Mouse (Mus musculus): ENCODE measurements around the gene Sox15. TPM values are rescaled to one million over a fixed set of nuclear protein-coding genes. Genes with fewer than 3 reads are reported as not detected.
"Not testable (repeated sequence)": the region's sequence is repeated elsewhere in the genome, so short reads cannot be mapped to it uniquely, and the experiment has no call there.

Gene Sox15
- polyA plus RNA-seq, 1 experiment from 2014 or later: 7.9 TPM

GRCm38 (mm10) chr11:69614257-69614588, 40.9 kb upstream of the Sox15 start:
- H3K4me3 ChIP-seq (replicated peaks; ENCODE audit: low read length); H3K36me3 ChIP-seq (ENCODE audit: control insufficient read depth, insufficient read depth, low read length); H3K9ac ChIP-seq (ENCODE audit: low read length); H3K27ac ChIP-seq (ENCODE audit: low read length); ATAC-seq (ENCODE audit: insufficient read depth, low FRiP score); H3K9me3 ChIP-seq (replicated peaks; ENCODE audit: control insufficient read depth, low read length); H3K27me3 ChIP-seq (ENCODE audit: control insufficient read depth, insufficient read depth, low read length); H3K4me1 ChIP-seq (ENCODE audit: control insufficient read depth, insufficient read depth, low read length): not testable (repeated sequence)
- 42% methylated on average over 11 of the region's 11 CpGs for WGBS
- H3K4me2 ChIP-seq (ENCODE audit: low read depth, low read length): peak overlapping the region; percentile 50

DNA sequence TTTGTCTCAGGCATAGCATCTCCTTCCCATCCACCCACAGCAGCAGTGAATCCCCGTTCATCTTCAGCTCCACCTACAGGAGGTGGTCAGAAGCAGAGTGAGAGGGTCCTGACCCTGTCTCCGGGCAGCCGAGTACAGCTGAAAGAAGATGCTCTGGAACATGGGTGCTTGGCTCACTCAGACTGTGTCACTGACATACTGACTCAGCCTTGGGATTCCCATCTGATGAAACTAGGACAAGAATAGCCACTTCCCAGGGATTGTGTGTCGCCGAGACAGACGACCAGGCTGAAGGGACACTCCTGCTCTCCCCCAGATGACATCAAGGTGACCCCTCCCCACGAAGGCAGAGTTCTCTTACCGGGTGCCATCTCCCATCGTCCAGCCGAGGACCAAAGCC, 38.3 kb upstream of the Sox15 start:
- H3K27me3 ChIP-seq (ENCODE audit: control insufficient read depth, insufficient read depth, low read length): no peaks in the 10 kb centered on the region
- H3K4me1 ChIP-seq (ENCODE audit: control insufficient read depth, insufficient read depth, low read length): peaks cover 7% of the 10 kb centered on the region
- no peaks in the 10 kb centered on the region for H3K9me3 ChIP-seq (replicated peaks; ENCODE audit: control insufficient read depth, low read length)
- no peak for ATAC-seq (ENCODE audit: insufficient read depth, low FRiP score)
- H3K4me3 ChIP-seq (replicated peaks; ENCODE audit: low read length): no peak overlapping the region
- H3K9ac ChIP-seq (ENCODE audit: low read length): no peak overlapping the region
- WGBS: 43% methylated on average over 10 of the region's 10 CpGs
- no peak overlapping the region for H3K4me2 ChIP-seq (ENCODE audit: low read depth, low read length)
- H3K36me3 ChIP-seq (ENCODE audit: control insufficient read depth, insufficient read depth, low read length): no peaks in the 10 kb centered on the region
- no peak overlapping the region for H3K27ac ChIP-seq (ENCODE audit: low read length)

DNA sequence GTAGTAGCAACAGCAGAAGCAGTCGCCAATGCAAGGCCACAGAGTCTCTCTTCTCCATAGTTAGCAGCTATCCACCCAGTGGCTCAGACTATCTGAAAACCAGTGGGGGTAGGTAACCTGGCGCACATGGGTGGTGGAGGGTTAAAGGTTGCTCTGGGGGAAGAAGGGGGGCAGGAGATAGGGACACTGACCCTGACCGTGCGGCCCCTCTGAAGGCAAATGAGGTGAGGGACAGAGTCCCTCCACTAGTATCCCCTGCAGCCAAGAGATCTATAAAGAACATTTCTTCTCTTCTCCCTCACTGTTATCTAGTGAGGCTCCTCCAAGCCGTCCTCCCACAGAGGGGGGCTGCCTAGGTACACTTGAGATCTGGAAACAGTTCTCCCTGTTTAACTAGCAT, 37.3 kb upstream of the Sox15 start, which contains the start of gene Shbg:
Shbg (minus strand) TSS at position 101 of the 400 bp plus-strand sequence.
- no peaks in the 10 kb centered on the region for H3K27me3 ChIP-seq (ENCODE audit: control insufficient read depth, insufficient read depth, low read length)
- no peak for ATAC-seq (ENCODE audit: insufficient read depth, low FRiP score)
- H3K4me3 ChIP-seq (replicated peaks; ENCODE audit: low read length): no peak within 1 kb of the TSS
- H3K4me1 ChIP-seq (ENCODE audit: control insufficient read depth, insufficient read depth, low read length): peaks cover 7% of the 10 kb centered on the region
- H3K4me2 ChIP-seq (ENCODE audit: low read depth, low read length): no peak within 1 kb of the TSS
- no peak within 1 kb of the TSS for H3K9ac ChIP-seq (ENCODE audit: low read length)
- no peak within 1 kb of the TSS for H3K27ac ChIP-seq (ENCODE audit: low read length)
- no peaks in the 10 kb centered on the region for H3K9me3 ChIP-seq (replicated peaks; ENCODE audit: control insufficient read depth, low read length)
- no peaks in the 10 kb centered on the region for H3K36me3 ChIP-seq (ENCODE audit: control insufficient read depth, insufficient read depth, low read length)
- 61% methylated on average over 5 of the region's 5 CpGs for WGBS

- H3K4me3 ChIP-seq (replicated peaks; ENCODE audit: low read length): no peak overlapping the region
- no peak for ATAC-seq (ENCODE audit: insufficient read depth, low FRiP score)
- no peak overlapping the region for H3K9ac ChIP-seq (ENCODE audit: low read length)
- H3K4me2 ChIP-seq (ENCODE audit: low read depth, low read length): no peak overlapping the region
- H3K27ac ChIP-seq (ENCODE audit: low read length): no peak overlapping the region
- 75% methylated on average over 7 of the region's 7 CpGs for WGBS
- H3K4me1 ChIP-seq (ENCODE audit: control insufficient read depth, insufficient read depth, low read length): peaks cover 3% of the 10 kb centered on the region; the same call in 1 of the 2 replicates
- no peaks in the 10 kb centered on the region for H3K36me3 ChIP-seq (ENCODE audit: control insufficient read depth, insufficient read depth, low read length)
- H3K27me3 ChIP-seq (ENCODE audit: control insufficient read depth, insufficient read depth, low read length): no peaks in the 10 kb centered on the region
- no peaks in the 10 kb centered on the region for H3K9me3 ChIP-seq (replicated peaks; ENCODE audit: control insufficient read depth, low read length)
Observed at GRCm38 (mm10) chr11:69620394-69621081, 34.6 kb upstream of the Sox15 start.

DNA sequence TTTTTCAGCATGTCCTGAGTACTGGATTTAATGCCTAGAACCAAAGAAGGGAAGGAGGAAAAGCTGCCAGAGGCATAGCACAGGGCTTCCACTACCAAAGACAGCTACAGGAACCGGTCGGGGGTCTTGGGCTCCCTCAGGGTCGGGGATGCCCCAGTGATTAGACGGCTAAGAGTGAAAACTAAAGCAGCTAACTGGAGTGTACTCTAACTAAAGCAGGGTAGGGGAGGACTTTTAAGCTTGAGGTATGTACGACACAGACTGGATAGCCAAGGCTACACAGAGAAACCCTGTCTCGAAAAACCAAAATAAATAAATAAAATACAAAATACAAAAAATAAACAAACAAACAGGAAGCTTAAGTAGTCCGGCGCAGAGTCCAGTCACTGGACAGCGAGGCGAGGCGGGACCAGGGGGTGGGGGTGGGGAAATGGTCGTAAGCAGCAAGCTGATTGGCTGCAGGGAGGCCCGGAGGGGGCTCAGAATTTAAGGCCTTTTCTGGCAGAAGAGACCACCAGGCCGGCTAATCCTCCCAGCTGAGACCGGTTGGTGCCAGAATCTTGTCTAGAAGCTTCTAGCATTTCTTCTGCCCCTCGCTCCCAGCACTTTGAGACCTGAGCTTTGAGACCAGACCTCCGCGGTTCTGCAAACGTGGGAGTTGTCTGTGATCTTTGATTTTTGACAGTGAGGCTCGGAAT, 33.4 kb upstream of the Sox15 start, which contains the start of gene Sat2:
Sat2 (plus strand) TSS at position 454 of the 698 bp plus-strand sequence.
- Histone ChIP-seq H3K4me2 (ENCODE audit: low read depth, low read length) (peak within 1 kb of the TSS; percentile 66), H3K27me3 (ENCODE audit: control insufficient read depth, insufficient read depth, low read length) (no peaks in the 10 kb centered on the region), H3K4me3 (replicated peaks; ENCODE audit: low read length) (peak within 1 kb of the TSS; percentile 65), H3K9ac (ENCODE audit: low read length) (peak within 1 kb of the TSS; percentile 79), H3K36me3 (ENCODE audit: control insufficient read depth, insufficient read depth, low read length) (no peaks in the 10 kb centered on the region), H3K4me1 (ENCODE audit: control insufficient read depth, insufficient read depth, low read length) (peaks cover 3% of the 10 kb centered on the region; the same call in 1 of the 2 replicates), H3K27ac (ENCODE audit: low read length) (peak within 1 kb of the TSS; percentile 66), H3K9me3 (replicated peaks; ENCODE audit: control insufficient read depth, low read length) (no peaks in the 10 kb centered on the region)
- WGBS: 2% methylated on average over 20 of the region's 20 CpGs
- ATAC-seq (ENCODE audit: insufficient read depth, low FRiP score): peak; percentile 87; the same call in 1 of the 2 replicates

GRCm38 (mm10) chr11:69622406-69622805, 32.7 kb upstream of the Sox15 start:
- Histone ChIP-seq H3K27me3 (ENCODE audit: control insufficient read depth, insufficient read depth, low read length) (no peaks in the 10 kb centered on the region), H3K27ac (ENCODE audit: low read length) (no peak overlapping the region; the same call in 1 of the 2 replicates), H3K4me3 (replicated peaks; ENCODE audit: low read length) (peak overlapping the region; percentile 65), H3K9me3 (replicated peaks; ENCODE audit: control insufficient read depth, low read length) (no peaks in the 10 kb centered on the region), H3K4me2 (ENCODE audit: low read depth, low read length) (peak overlapping the region; percentile 66), H3K9ac (ENCODE audit: low read length) (peak overlapping the region; percentile 79), H3K4me1 (ENCODE audit: control insufficient read depth, insufficient read depth, low read length) (peaks cover 3% of the 10 kb centered on the region; the same call in 1 of the 2 replicates), H3K36me3 (ENCODE audit: control insufficient read depth, insufficient read depth, low read length) (no peaks in the 10 kb centered on the region)
- WGBS: 27% methylated on average over 6 of the region's 6 CpGs
- peak; percentile 32; the same call in 1 of the 2 replicates for ATAC-seq (ENCODE audit: insufficient read depth, low FRiP score)

- no peak for ATAC-seq (ENCODE audit: insufficient read depth, low FRiP score)
- Histone ChIP-seq H3K4me1 (ENCODE audit: control insufficient read depth, insufficient read depth, low read length) (peaks cover 3% of the 10 kb centered on the region; the same call in 1 of the 2 replicates), H3K9me3 (replicated peaks; ENCODE audit: control insufficient read depth, low read length) (no peaks in the 10 kb centered on the region), H3K36me3 (ENCODE audit: control insufficient read depth, insufficient read depth, low read length) (no peaks in the 10 kb centered on the region), H3K27ac (ENCODE audit: low read length) (no peak overlapping the region), H3K4me3 (replicated peaks; ENCODE audit: low read length) (0 out of 2 replicates have a peak overlapping the region, but pooled peaks have one; percentile 65), H3K27me3 (ENCODE audit: control insufficient read depth, insufficient read depth, low read length) (no peaks in the 10 kb centered on the region), H3K4me2 (ENCODE audit: low read depth, low read length) (peak overlapping the region; percentile 66; the same call in 1 of the 2 replicates), H3K9ac (ENCODE audit: low read length) (no peak overlapping the region; the same call in 1 of the 2 replicates)
- WGBS: 67% methylated on average over 4 of the region's 4 CpGs
Observed at GRCm38 (mm10) chr11:69623006-69623405, 32.1 kb upstream of the Sox15 start.

- not testable (repeated sequence) for H3K4me3 ChIP-seq (replicated peaks; ENCODE audit: low read length); H3K36me3 ChIP-seq (ENCODE audit: control insufficient read depth, insufficient read depth, low read length); H3K27me3 ChIP-seq (ENCODE audit: control insufficient read depth, insufficient read depth, low read length); H3K27ac ChIP-seq (ENCODE audit: low read length); H3K9me3 ChIP-seq (replicated peaks; ENCODE audit: control insufficient read depth, low read length); ATAC-seq (ENCODE audit: insufficient read depth, low FRiP score); H3K4me1 ChIP-seq (ENCODE audit: control insufficient read depth, insufficient read depth, low read length); H3K4me2 ChIP-seq (ENCODE audit: low read depth, low read length); H3K9ac ChIP-seq (ENCODE audit: low read length)
- 75% methylated on average over 2 of the region's 2 CpGs for WGBS
Observed at GRCm38 (mm10) chr11:69624339-69624738, 30.8 kb upstream of the Sox15 start.

- ATAC-seq (ENCODE audit: insufficient read depth, low FRiP score): no peak
- Histone ChIP-seq H3K4me2 (ENCODE audit: low read depth, low read length) (no peak overlapping the region), H3K9me3 (replicated peaks; ENCODE audit: control insufficient read depth, low read length) (no peaks in the 10 kb centered on the region), H3K4me3 (replicated peaks; ENCODE audit: low read length) (no peak overlapping the region), H3K36me3 (ENCODE audit: control insufficient read depth, insufficient read depth, low read length) (no peaks in the 10 kb centered on the region), H3K27me3 (ENCODE audit: control insufficient read depth, insufficient read depth, low read length) (no peaks in the 10 kb centered on the region), H3K9ac (ENCODE audit: low read length) (no peak overlapping the region), H3K4me1 (ENCODE audit: control insufficient read depth, insufficient read depth, low read length) (no peaks in the 10 kb centered on the region), H3K27ac (ENCODE audit: low read length) (no peak overlapping the region)
- 33% methylated on average over 6 of the region's 6 CpGs for WGBS
Observed at GRCm38 (mm10) chr11:69628286-69628685, 26.8 kb upstream of the Sox15 start.

All from stomach, embryonic 16.5 days (tissue).